ENCODE assay signal across 9 mouse cellular contexts in the genomic region with DNA sequence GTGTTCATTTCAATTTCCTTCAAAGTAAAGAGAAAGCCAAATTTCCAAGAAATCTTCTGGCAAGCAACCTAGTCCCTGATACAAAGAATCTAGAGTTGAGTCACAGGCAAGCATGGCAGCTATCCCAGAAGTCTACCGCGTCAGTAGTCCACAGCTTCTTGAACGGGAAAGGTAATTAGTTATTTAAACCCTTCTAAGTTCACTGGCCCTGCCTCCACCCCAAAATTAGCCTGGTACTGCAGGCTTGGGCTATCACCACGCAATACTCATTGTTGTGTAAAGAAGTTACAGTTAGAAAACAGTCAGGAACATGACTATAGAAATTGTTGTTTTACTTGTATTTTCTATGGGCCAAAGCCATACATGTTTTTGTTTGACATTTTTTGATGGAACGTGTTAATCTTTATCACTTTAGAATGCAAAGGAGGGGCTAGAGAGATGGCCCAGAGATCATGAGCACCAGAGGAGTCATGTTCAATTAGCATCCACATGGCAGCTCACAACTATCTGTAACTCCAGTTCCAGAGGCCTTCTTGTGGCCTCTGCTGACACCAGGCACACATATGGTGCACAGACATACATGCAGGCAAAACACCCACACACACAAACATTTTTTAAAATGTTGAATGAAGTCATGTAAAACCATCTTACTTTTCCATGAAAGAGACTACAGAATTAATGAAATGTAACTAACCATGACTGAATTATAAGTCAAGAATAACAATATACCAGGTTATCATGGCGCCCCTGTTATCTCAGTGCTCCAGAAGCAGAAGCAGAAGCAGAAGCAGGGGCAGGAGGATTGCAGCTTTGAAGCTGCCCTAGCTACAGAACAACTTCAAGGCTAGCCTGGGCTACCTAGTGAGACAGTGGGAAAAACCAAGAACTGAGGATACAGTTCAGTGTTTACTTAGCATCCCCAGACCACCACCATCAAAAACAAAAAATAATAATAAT. TPM values are rescaled to one million over a fixed set of nuclear protein-coding genes. Genes with fewer than 3 reads are reported as not detected.
DNase-seq lines count a peak whose midpoint lies in the region; ATAC-seq and TF ChIP-seq lines count a peak whose summit lies in the region.
"Had no signal": no experiment of that assay in that cellular context is flagged by ENCODE, and none has a peak within 500 bp of the region (broad histone marks: within the 10 kb centered on the region; RNA-seq: fewer than 3 reads in every experiment).

No protein-coding gene starts in this region.

- no peak overlapping the region for H3K9ac ChIP-seq in hindbrain, embryonic 12.5 days
- H3K9ac ChIP-seq in hindbrain, postnatal 0 days (replicated peaks; ENCODE audit: low read length) = no peak overlapping the region

- peak overlapping the region; percentile 64; the same call in 1 of the 2 replicates for H3K27ac ChIP-seq in hindbrain, embryonic 12.5 days
- H3K27ac ChIP-seq in hindbrain, postnatal 0 days = no peak overlapping the region
- H3K27ac ChIP-seq: kidney, postnatal 0 days had no signal

- WGBS in hindbrain, embryonic 12.5 days = 85% methylated on average over 6 of the region's 6 CpGs
- 72% methylated on average over 6 of the region's 6 CpGs for WGBS in hindbrain, postnatal 0 days

- H3K4me3 ChIP-seq in hindbrain, embryonic 12.5 days = no peak overlapping the region
- H3K4me3 ChIP-seq in hindbrain, postnatal 0 days (ENCODE audit: low read length) = no peak overlapping the region

- ATAC-seq in hindbrain, embryonic 12.5 days (ENCODE audit: low FRiP score) = peak; percentile 28
- no peak for ATAC-seq in hindbrain, postnatal 0 days

- H3K27me3 ChIP-seq in hindbrain, embryonic 12.5 days = no peaks in the 10 kb centered on the region
- no peaks in the 10 kb centered on the region for H3K27me3 ChIP-seq in hindbrain, postnatal 0 days (ENCODE audit: insufficient read depth, low read length)

- no peak for DNase-seq in hindbrain, postnatal 0 days (ENCODE audit: low spot score)
- DNase-seq in right cerebral cortex, postnatal 25 days = peak; percentile 44
- no peak for DNase-seq in right cerebral cortex, postnatal 36 days (ENCODE audit: low spot score in 2 of 2)
- peak; percentile 93 for DNase-seq in fibroblast of lung, adult 2 months (ENCODE audit: low read depth)
- no peak for DNase-seq in retina, embryonic 14.5 days (ENCODE audit: low spot score)
- DNase-seq in kidney, adult 18-20 months = no peak
- DNase-seq: spleen, adult 18-20 months had no signal

- no peak overlapping the region for H3K4me2 ChIP-seq in hindbrain, embryonic 12.5 days (replicated peaks)
- no peak overlapping the region for H3K4me2 ChIP-seq in hindbrain, postnatal 0 days (ENCODE audit: low read depth, low read length)

- TF ChIP-seq CTCF in hindbrain, postnatal 0 days (IDR thresholded peaks at IDR 0.05; ENCODE audit: low read depth) = no peak

- H3K9me3 ChIP-seq in hindbrain, embryonic 12.5 days (replicated peaks) = no peaks in the 10 kb centered on the region
- no peaks in the 10 kb centered on the region for H3K9me3 ChIP-seq in hindbrain, postnatal 0 days (ENCODE audit: low read length)

- peaks cover 32% of the 10 kb centered on the region for H3K36me3 ChIP-seq in hindbrain, embryonic 12.5 days
- H3K36me3 ChIP-seq in hindbrain, postnatal 0 days (ENCODE audit: insufficient read depth, low read length) = peaks cover 17% of the 10 kb centered on the region

- peaks cover 3% of the 10 kb centered on the region; the same call in 1 of the 2 replicates for H3K4me1 ChIP-seq in hindbrain, embryonic 12.5 days
- H3K4me1 ChIP-seq in hindbrain, postnatal 0 days (ENCODE audit: insufficient read depth, low read length) = no peaks in the 10 kb centered on the region

RNA-seq across cellular contexts. Expression of a gene that starts 57.0 kb away (rescaled TPM):
- 25.5 and 26.6 TPM in 2 replicates for polyA plus RNA-seq in hindbrain, embryonic 12.5 days (2016; fragmentation: Nextera tagmentation; extraction: Ambion mirVana)
- 20.4 and 21.8 TPM in 2 replicates for total RNA-seq in hindbrain, postnatal 0 days (2014; rRNA removed)
- polyA plus RNA-seq in hindbrain, postnatal 0 days (2015; fragmentation: Nextera tagmentation; extraction: Ambion mirVana) = 10.1 and 12.6 TPM in 2 replicates

RNA-seq across cellular contexts. Expression of a gene that starts 57.1 kb away (rescaled TPM):
- polyA plus RNA-seq in hindbrain, embryonic 12.5 days (2016; fragmentation: Nextera tagmentation; extraction: Ambion mirVana) = 27.5 and 30.9 TPM in 2 replicates
- total RNA-seq in hindbrain, postnatal 0 days (2014; rRNA removed) = 41.2 and 44.0 TPM in 2 replicates
- polyA plus RNA-seq in hindbrain, postnatal 0 days (2015; fragmentation: Nextera tagmentation; extraction: Ambion mirVana) = 44.8 and 47.0 TPM in 2 replicates

Comparison
In these comparisons a context has a peak if more than half of its experiments do, and no peak if none do; other contexts are left out.
1. DNase-seq: peak in right cerebral cortex, postnatal 25 days (single experiment) and fibroblast of lung, adult 2 months (single experiment); none in hindbrain, postnatal 0 days (single experiment), right cerebral cortex, postnatal 36 days (0 of 2), retina, embryonic 14.5 days (single experiment) and kidney, adult 18-20 months (single experiment).